ENCODE assay signal across 9 mouse cellular contexts in genomic region chr17:34571875-34572274, GRCm38 (mm10). TPM values are rescaled to one million over a fixed set of nuclear protein-coding genes. Genes with fewer than 3 reads are reported as not detected.
DNase-seq lines count a peak whose midpoint lies in the region; ATAC-seq and TF ChIP-seq lines count a peak whose summit lies in the region.
"Had no signal": no experiment of that assay in that cellular context is flagged by ENCODE, and none has a peak within 500 bp of the region (broad histone marks: within the 10 kb centered on the region; RNA-seq: fewer than 3 reads in every experiment).

No protein-coding gene starts in this region.

- H3K36me3 ChIP-seq in heart, adult 2 months (ENCODE audit: control insufficient read depth, insufficient read depth, low read length), result no peaks in the 10 kb centered on the region
- H3K36me3 ChIP-seq in spleen, adult 2 months (ENCODE audit: control insufficient read depth, insufficient read depth, low read length), result no peaks in the 10 kb centered on the region
- H3K36me3 ChIP-seq: embryonic facial prominence, embryonic 10.5 days had no signal

- no peak overlapping the region for H3K4me3 ChIP-seq in heart, adult 2 months
- no peak overlapping the region for H3K4me3 ChIP-seq in spleen, adult 2 months (ENCODE audit: extremely low read depth, insufficient read depth, insufficient read length)
- H3K4me3 ChIP-seq: embryonic facial prominence, embryonic 10.5 days had no signal

- H3K27ac ChIP-seq in heart, adult 2 months, result no peak overlapping the region
- H3K27ac ChIP-seq in spleen, adult 2 months (ENCODE audit: insufficient read depth, low read length), result no peak overlapping the region
- H3K27ac ChIP-seq: embryonic facial prominence, embryonic 10.5 days had no signal

- 26% methylated on average over 5 of the region's 5 CpGs for WGBS in heart, adult 2 months
- 28% methylated on average over 5 of the region's 5 CpGs for WGBS in spleen, adult 2 months

- intact Hi-C loops in heart, adult 2 months (cut with DNase I), result loop anchor here (2.0 kb wide), 1 partner anchor 47 kb away; no protein-coding TSS in a partner anchor
- intact Hi-C loops in heart, postnatal 25 days (cut with DNase I), result loop anchor here (5.0 kb wide), 1 partner anchor 45 kb away; the partner anchor contains the start of gene Egfl8

- no peak for DNase-seq in heart, adult 2 months
- DNase-seq in heart, postnatal 25 days (ENCODE audit: low spot score), result no peak
- DNase-seq in spleen, adult 2 months (ENCODE audit: low read depth in 1 of 2, low spot score in 2 of 2), result no peak
- no peak for DNase-seq in spleen, postnatal 36 days (ENCODE audit: low spot score in 2 of 2)
- peak; percentile 69 for DNase-seq in thymus, postnatal 4 days
- DNase-seq in layer of hippocampus, postnatal 10 days (ENCODE audit: low spot score in 2 of 2), result no peak
- DNase-seq in MN1 (ENCODE audit: low spot score), result no peak

- 0 out of 2 replicates have a peak, but pooled peaks have one; percentile 32 for TF ChIP-seq EP300 in heart, adult 2 months (IDR thresholded peaks at IDR 0.05; ENCODE audit: insufficient read depth, low read depth, low read length)

- no peaks in the 10 kb centered on the region for H3K27me3 ChIP-seq in heart, adult 2 months (ENCODE audit: control insufficient read depth, insufficient read depth, low read length)
- H3K27me3 ChIP-seq in spleen, adult 2 months (ENCODE audit: control insufficient read depth, insufficient read depth, low read length), result no peaks in the 10 kb centered on the region

- no peaks in the 10 kb centered on the region for H3K79me2 ChIP-seq in heart, adult 2 months (replicated peaks; ENCODE audit: control insufficient read depth, insufficient read depth, low read length)

- TF ChIP-seq CTCF in heart, adult 2 months (IDR thresholded peaks at IDR 0.05), result peak; percentile 75
- TF ChIP-seq CTCF in spleen, adult 2 months (IDR thresholded peaks at IDR 0.05; ENCODE audit: extremely low read depth, insufficient read depth, insufficient read length, insufficient replicate concordance), result peak; percentile 50; the same call in 1 of the 2 replicates

- no peak overlapping the region for H3K9ac ChIP-seq in heart, adult 2 months (ENCODE audit: low read depth, low read length)

- ATAC-seq in erythroblast, adult 5-6 weeks (replicated peaks; ENCODE audit: low FRiP score, poor library complexity, severe bottlenecking), result peak; percentile 45; the same call in 1 of the 2 replicates

- no peaks in the 10 kb centered on the region for H3K4me1 ChIP-seq in heart, adult 2 months (ENCODE audit: control insufficient read depth, insufficient read depth, low read length)
- no peaks in the 10 kb centered on the region for H3K4me1 ChIP-seq in spleen, adult 2 months (ENCODE audit: control insufficient read depth, insufficient read depth, insufficient read length)

- TF ChIP-seq POLR2A in heart, adult 2 months (IDR thresholded peaks at IDR 0.05; ENCODE audit: insufficient read depth, low read depth, low read length), result no peak
- no peak for TF ChIP-seq POLR2A in spleen, adult 2 months (IDR thresholded peaks at IDR 0.05; ENCODE audit: low read depth, low read length)

RNA-seq across cellular contexts. Expression of gene Notch4, which starts 7.8 kb away (rescaled TPM):
- 10 to 100 TPM; 30.4 to 32.3 TPM for total RNA-seq in heart, adult 2 months (2021)
- 21.4 and 24.8 TPM in 2 replicates for polyA plus RNA-seq in heart, adult 2 months (2012; rRNA removed)
- 10 to 100 TPM; 35.3 to 47.2 TPM for total RNA-seq in heart, postnatal 25 days (2021)
- polyA plus RNA-seq in spleen, adult 2 months (2012; rRNA removed), result 9.6 and 12.7 TPM in 2 replicates
- total RNA-seq in erythroblast, adult 5-6 weeks (2015; ENCODE audit: low replicate concordance), result not detected in 2 replicates
- not detected in 2 replicates for total RNA-seq in erythroblast, adult 5-6 weeks (2017; ENCODE audit: low replicate concordance)
- total RNA-seq in layer of hippocampus, postnatal 10 days (2021), result 10 to 100 TPM; 12.9 to 13.0 TPM

RNA-seq across cellular contexts. Expression of gene Gpsm3, which starts 17.7 kb away (rescaled TPM):
- 1 to 10 TPM; 3.9 to 5.2 TPM for total RNA-seq in heart, adult 2 months (2021)
- 4.4 and 6.4 TPM in 2 replicates for polyA plus RNA-seq in heart, adult 2 months (2012; rRNA removed)
- total RNA-seq in heart, postnatal 25 days (2021), result 1 to 10 TPM; 4.1 to 4.2 TPM
- 68.8 and 91.0 TPM in 2 replicates for polyA plus RNA-seq in spleen, adult 2 months (2012; rRNA removed)
- 69.6 and 82.3 TPM in 2 replicates for total RNA-seq in erythroblast, adult 5-6 weeks (2015; ENCODE audit: low replicate concordance)
- total RNA-seq in erythroblast, adult 5-6 weeks (2017; ENCODE audit: low replicate concordance), result 11.6 and 21.3 TPM in 2 replicates
- total RNA-seq in layer of hippocampus, postnatal 10 days (2021), result 1 to 10 TPM; 2.3 to 4.3 TPM

RNA-seq across cellular contexts. Expression of gene Pbx2, which starts 19.2 kb away (rescaled TPM):
- 10 to 100 TPM; 16.1 to 18.4 TPM for total RNA-seq in heart, adult 2 months (2021)
- polyA plus RNA-seq in heart, adult 2 months (2012; rRNA removed), result 22.1 and 28.3 TPM in 2 replicates
- 10 to 100 TPM; 17.6 to 17.8 TPM for total RNA-seq in heart, postnatal 25 days (2021)
- polyA plus RNA-seq in spleen, adult 2 months (2012; rRNA removed), result 60.4 and 69.5 TPM in 2 replicates
- total RNA-seq in erythroblast, adult 5-6 weeks (2015; ENCODE audit: low replicate concordance), result 8.4 and 10.4 TPM in 2 replicates
- 5.5 and 5.9 TPM in 2 replicates for total RNA-seq in erythroblast, adult 5-6 weeks (2017; ENCODE audit: low replicate concordance)
- total RNA-seq in layer of hippocampus, postnatal 10 days (2021), result 10 to 100 TPM; 36.0 to 40.1 TPM

RNA-seq across cellular contexts. Expression of gene Ager, which starts 25.8 kb away (rescaled TPM):
- total RNA-seq in heart, adult 2 months (2021), result under 1 TPM; 0.14 to 0.18 TPM
- 0.38 and 2.2 TPM in 2 replicates for polyA plus RNA-seq in heart, adult 2 months (2012; rRNA removed)
- under 1 TPM in 1 of 2 experiments, not detected in 1; 0.56 TPM for total RNA-seq in heart, postnatal 25 days (2021)
- polyA plus RNA-seq in spleen, adult 2 months (2012; rRNA removed), result 5.2 and 5.3 TPM in 2 replicates
- total RNA-seq in erythroblast, adult 5-6 weeks (2015; ENCODE audit: low replicate concordance), result 0.84 TPM in 1 of 2 replicates, not detected in the other
- total RNA-seq in erythroblast, adult 5-6 weeks (2017; ENCODE audit: low replicate concordance), result 0.26 and 1.7 TPM in 2 replicates
- total RNA-seq in layer of hippocampus, postnatal 10 days (2021), result 1 to 10 TPM; 1.2 to 2.4 TPM

RNA-seq across cellular contexts. Expression of gene Rnf5, which starts 31.6 kb away (rescaled TPM):
- 10 to 100 TPM; 37.6 to 40.4 TPM for total RNA-seq in heart, adult 2 months (2021)
- 71.7 and 92.2 TPM in 2 replicates for polyA plus RNA-seq in heart, adult 2 months (2012; rRNA removed)
- 10 to 100 TPM; 34.9 to 35.0 TPM for total RNA-seq in heart, postnatal 25 days (2021)
- 54.1 and 61.8 TPM in 2 replicates for polyA plus RNA-seq in spleen, adult 2 months (2012; rRNA removed)
- 22.2 and 30.2 TPM in 2 replicates for total RNA-seq in erythroblast, adult 5-6 weeks (2015; ENCODE audit: low replicate concordance)
- 4.1 and 6.1 TPM in 2 replicates for total RNA-seq in erythroblast, adult 5-6 weeks (2017; ENCODE audit: low replicate concordance)
- 100 to 1,000 TPM in 1 of 2 experiments, 10 to 100 TPM in 1; 96.4 to 102 TPM for total RNA-seq in layer of hippocampus, postnatal 10 days (2021)

Comparison
In these comparisons a context has a peak if more than half of its experiments do, and no peak if none do; other contexts are left out.
1. RNA of gene Notch4, which starts 7.8 kb away (total RNA-seq): 35.3 to 47.2 TPM in heart, postnatal 25 days, 30.4 to 32.3 TPM in heart, adult 2 months and 12.9 to 13.0 TPM in layer of hippocampus, postnatal 10 days; not detected in erythroblast, adult 5-6 weeks; every median in the first group is over 10 times any median in the second.